Mouse (Mus musculus) granulocyte monocyte progenitor cell, adult 5-6 weeks (primary cell): Measurements from ENCODE around the gene Fgfr2. TPM values are rescaled to one million over a fixed set of nuclear protein-coding genes. Genes with fewer than 3 reads are reported as not detected.

Source experiments
- ATAC-seq: replicated peaks from 2 replicates; pipeline ENCODE4 v1.8.0; 2016; ENCODE audit warnings: mild to moderate bottlenecking, moderate TSS enrichment, inconsistent platforms; ENCODE audit not compliant: poor library complexity, severe bottlenecking
- total RNA-seq, 2 experiments: library from RNA; stranded (forward) in 1 of 2; stranded (reverse) in 1 of 2; fragments of 200-712, 200-1000 nt in 1 of 2; fragments of >200 nt in 1 of 2; fragmentation: Nextera tagmentation in 1 of 2; gene quantifications; 2 replicates each; pipeline ENCODE4 v1.2.3; 2014 to 2017

Gene Fgfr2
- total RNA-seq, 2 experiments from 2014 or later, result not detected

- ATAC-seq, result no peak
These were observed 229.8 kb downstream of the Fgfr2 start for GRCm38 (mm10) chr7:132893336-132893735.

- ATAC-seq, result no peak
These were observed 230.3 kb downstream of the Fgfr2 start for GRCm38 (mm10) chr7:132892806-132893205.

- no peak for ATAC-seq
These were observed 230.9 kb downstream of the Fgfr2 start for GRCm38 (mm10) chr7:132892311-132892661.

- no peak for ATAC-seq
These were observed 231.4 kb downstream of the Fgfr2 start for GRCm38 (mm10) chr7:132891561-132892310.

GRCm38 (mm10) chr7:132890201-132890600 is 232.9 kb downstream of the Fgfr2 start:
- no peak for ATAC-seq

- no peak for ATAC-seq
These were observed 233.5 kb downstream of the Fgfr2 start for GRCm38 (mm10) chr7:132889691-132890090.

- no peak for ATAC-seq
These were observed 234.5 kb downstream of the Fgfr2 start for GRCm38 (mm10) chr7:132888518-132889249.

GRCm38 (mm10) chr7:132888052-132888451 is 235.1 kb downstream of the Fgfr2 start:
- no peak for ATAC-seq

- ATAC-seq, result no peak
These were observed 235.9 kb downstream of the Fgfr2 start for GRCm38 (mm10) chr7:132887019-132887804.

- ATAC-seq, result no peak
These were observed 239.1 kb downstream of the Fgfr2 start for GRCm38 (mm10) chr7:132884031-132884430.

GRCm38 (mm10) chr7:132882343-132882742 is 240.8 kb downstream of the Fgfr2 start:
- ATAC-seq, result peak; percentile 62; the same call in 1 of the 2 replicates

- no peak for ATAC-seq
These were observed 242.9 kb downstream of the Fgfr2 start for GRCm38 (mm10) chr7:132880276-132880675.

- ATAC-seq, result no peak
These were observed 247.6 kb downstream of the Fgfr2 start for GRCm38 (mm10) chr7:132875391-132876086.

GRCm38 (mm10) chr7:132873043-132873442 is 250.1 kb downstream of the Fgfr2 start:
- ATAC-seq, result 0 out of 2 replicates have a peak, but pooled peaks have one; percentile 20

- ATAC-seq, result peak; percentile 46
These were observed 256.8 kb downstream of the Fgfr2 start for GRCm38 (mm10) chr7:132866316-132866715.

- peak; percentile 92 for ATAC-seq
These were observed 263.9 kb downstream of the Fgfr2 start, which contains the start of gene Abraxas2 for GRCm38 (mm10) chr7:132859042-132859958. Gene Abraxas2, plus strand, starts transcription at chr7:132859225.

- no peak for ATAC-seq
These were observed 265.0 kb downstream of the Fgfr2 start for GRCm38 (mm10) chr7:132858043-132858608.

- no peak for ATAC-seq
These were observed 267.1 kb downstream of the Fgfr2 start for GRCm38 (mm10) chr7:132856083-132856482.

GRCm38 (mm10) chr7:132853946-132854345 is 269.2 kb downstream of the Fgfr2 start:
- no peak for ATAC-seq
